Mouse (Mus musculus) T-cell, adult 2 months (primary cell): ENCODE results near the gene Clptm1.
"Not testable (repeated sequence)": the region's sequence is repeated elsewhere in the genome, so short reads cannot be mapped to it uniquely, and the experiment has no call there.

Experiments used
- DNase-seq: peaks from one replicate; pipeline ENCODE4 v3.0.0; 2022; ENCODE audit warnings: low spot score

The Clptm1 gene

GRCm38 (mm10) chr7:19609641-19610332 lies 55.0 kb downstream of the Clptm1 start:
- no peak for DNase-seq

DNA sequence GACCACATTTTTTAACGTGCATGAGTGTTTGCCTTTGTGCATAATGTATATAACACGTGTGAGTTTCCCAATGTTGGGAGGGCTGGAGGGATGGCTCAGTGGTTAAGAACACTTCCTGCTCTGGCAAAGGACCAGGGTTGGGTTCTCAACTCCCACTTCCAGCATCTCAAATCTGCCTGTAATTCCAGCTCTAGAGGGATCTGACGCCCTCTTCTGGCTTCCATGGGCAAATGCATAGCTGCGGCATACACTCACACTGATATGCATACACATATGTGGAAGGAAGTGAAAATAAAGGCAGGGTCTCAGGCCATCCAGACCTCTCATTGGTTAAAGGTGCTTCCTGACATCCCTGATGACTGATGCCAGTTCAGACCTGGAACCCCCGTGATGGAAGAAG lies 57.5 kb downstream of the Clptm1 start:
- no peak for DNase-seq

GRCm38 (mm10) chr7:19604606-19605214 lies 60.1 kb downstream of the Clptm1 start:
- not testable (repeated sequence) for DNase-seq

DNA sequence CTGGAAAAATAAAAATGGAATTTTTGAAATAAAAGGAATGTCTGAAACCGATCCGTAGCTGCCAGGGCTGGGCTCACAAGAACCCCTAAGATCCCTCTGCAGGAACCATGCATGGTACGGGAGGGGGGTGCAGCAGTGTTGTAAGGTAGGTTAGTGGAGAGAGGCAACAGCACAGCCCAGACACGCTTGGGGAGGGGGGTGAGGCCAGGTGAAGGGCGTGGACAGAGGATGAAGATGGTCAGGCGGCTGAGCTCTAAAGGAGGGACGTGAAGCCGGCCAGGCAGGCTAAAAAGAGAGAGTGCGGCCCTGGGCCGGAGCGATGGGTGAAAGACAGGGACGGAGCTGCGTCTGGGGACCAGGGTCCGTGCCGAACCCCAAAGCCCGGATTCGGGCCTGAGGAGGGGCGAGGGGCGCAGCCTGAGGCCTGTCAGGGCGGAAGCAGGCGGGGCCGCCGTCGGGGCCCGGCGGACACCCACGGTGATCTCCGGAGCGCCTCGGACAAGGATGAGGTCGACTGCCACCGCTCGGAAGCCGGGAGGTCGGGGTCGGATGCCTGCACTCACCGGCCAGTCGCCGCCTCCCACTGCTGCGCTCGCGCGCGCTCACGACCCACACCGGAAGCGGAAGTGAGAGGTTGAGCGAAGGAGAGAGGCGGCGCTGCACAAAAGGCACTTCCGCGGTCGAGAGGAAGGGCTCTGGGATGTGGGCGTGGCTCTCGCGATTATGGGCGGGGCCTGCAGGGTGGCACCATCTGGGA lies 60.8 kb downstream of the Clptm1 start, which contains the start of gene Clasrp:
Clasrp (minus strand) TSS at position 638 of the 757 bp plus-strand sequence.
- peak; percentile 94 for DNase-seq

DNA sequence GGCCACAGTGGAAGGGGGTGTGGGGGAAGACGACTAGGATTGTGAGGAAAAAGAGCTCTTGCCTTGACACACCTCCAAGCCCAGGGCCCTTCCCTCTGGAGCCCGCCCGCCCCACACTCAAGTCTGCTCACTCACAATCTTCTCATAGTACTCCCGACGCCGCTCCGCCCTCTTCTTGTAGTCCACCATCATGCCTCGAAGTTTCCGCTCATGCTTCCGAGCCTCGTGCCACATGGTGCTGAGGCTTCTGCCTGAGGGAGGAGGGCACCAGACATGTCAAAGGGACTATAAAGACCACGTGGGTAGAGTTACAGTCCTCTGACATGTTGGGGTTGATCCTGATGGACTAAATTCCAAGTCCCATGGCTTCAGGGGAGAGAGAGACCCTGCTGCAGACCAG lies 61.8 kb downstream of the Clptm1 start:
- DNase-seq, result no peak

DNA sequence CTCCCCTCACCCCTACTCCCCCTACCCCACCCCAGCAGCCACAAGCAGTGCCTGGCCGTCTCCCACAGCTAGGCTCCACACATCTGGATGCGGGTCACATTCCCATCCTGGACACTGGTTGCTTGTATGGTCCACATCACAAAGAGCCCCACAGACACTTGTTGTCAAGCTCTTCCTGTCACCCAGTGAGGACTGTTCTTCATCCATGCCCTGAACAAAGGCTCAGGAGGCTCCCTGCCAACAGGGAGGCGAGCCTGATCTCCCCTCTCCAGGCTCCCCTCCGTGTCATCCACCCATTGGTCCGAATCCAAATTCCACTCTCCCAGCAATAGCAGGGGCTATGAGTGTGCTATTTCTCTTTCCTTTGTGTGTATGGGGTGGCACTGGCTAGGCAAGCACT lies 64.3 kb downstream of the Clptm1 start:
- no peak for DNase-seq

DNA sequence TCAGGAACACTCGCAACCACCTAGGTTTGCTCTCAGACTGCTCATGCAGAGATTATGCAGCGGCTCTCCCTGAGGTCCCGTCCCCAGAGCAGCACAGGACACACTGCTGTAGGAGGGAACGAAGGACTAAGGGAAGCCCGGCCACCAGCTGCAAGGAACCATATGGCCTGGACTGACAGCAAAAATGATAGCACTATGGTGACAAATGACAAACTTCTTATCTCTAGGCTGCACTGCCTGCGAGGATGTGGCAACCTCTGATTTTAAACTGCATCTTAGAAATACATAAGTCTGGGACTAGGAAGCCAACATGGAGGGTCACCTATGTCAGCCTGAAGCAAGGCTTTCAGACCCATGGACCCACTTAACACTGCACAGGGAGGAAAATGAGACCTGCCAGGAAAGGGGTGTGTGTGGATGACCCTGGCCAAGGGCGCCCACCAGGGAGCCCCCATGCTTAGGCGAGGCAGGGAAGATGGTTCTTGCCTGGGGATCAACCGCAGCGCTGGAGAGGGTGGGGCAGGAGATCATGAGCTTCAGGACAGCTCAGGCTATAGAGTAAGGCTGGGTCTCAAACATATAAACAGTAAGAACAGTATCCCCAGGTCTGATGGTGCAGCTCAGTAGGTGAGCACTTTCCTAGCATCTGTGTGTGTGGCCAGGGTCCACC lies 71.6 kb downstream of the Clptm1 start:
- DNase-seq, result no peak

GRCm38 (mm10) chr7:19589917-19590316 lies 74.9 kb downstream of the Clptm1 start:
- DNase-seq, result peak; percentile 77

DNA sequence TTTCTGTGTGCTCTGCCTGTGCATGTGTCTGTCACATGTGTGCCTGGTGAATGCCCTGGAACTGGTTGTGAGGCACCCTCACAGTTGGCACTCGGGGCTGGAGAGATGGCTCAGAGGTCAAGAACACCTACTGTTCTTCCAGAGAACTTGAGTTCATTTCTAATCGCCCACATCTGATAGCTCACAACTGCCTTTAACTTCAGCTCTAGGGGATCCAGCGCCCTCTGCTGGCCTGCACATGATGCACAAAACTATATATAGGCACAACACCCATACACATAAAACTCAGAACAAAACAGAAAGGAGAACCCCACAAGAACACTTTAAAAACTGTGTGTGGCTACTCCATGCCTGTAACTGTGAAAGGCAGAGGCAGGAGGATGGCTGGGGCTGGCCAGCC lies 75.6 kb downstream of the Clptm1 start:
- peak; percentile 38 for DNase-seq

DNA sequence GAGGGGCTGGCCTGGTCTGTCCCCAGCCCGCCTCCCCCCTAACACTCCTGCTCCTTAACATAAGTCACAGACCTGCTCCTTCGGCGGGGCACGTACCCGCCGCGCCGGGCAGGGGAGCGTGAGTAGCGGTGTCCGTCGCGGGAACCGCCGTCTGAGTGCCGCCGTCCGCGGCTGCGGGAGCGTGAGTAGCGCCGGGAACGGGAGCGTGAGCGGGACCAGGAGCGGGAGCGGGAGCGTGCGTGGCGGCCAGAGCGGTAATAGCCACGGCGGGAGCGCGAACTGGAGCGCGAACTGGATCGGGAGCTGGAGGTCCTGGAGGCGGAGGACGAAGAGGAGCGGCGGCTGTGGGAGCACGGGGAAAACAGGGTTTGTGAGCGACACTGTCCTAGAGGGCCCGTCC lies 78.6 kb downstream of the Clptm1 start:
- DNase-seq, result no peak
